Mouse (Mus musculus) heart, adult 2 months (tissue): ENCODE results near the gene Celf5.

ENCODE experiments used
- CTCF ChIP-seq: fragments of 200-600 bp; IDR thresholded peaks from 2 replicates; pipeline ENCODE4 v1.8.1; 2022; ENCODE audit warnings: antibody characterized with exemption, mild to moderate bottlenecking, moderate library complexity
- EP300 ChIP-seq: fragments of 200-500 bp; IDR thresholded peaks from 2 replicates; pipeline ENCODE4 v1.6.1; 2011; ENCODE audit warnings: low read depth, low read length, control low read depth; ENCODE audit not compliant: insufficient read depth
- POLR2A ChIP-seq: fragments of 200-500 bp; IDR thresholded peaks from 2 replicates; pipeline ENCODE4 v1.6.1; 2011; ENCODE audit warnings: mild to moderate bottlenecking, low read depth, low read length, control low read depth; ENCODE audit not compliant: insufficient read depth

- TF ChIP-seq CTCF (no peak), EP300 (no peak), POLR2A (no peak)
Measured at GRCm38 (mm10) chr10:81525017-81525694, 42.6 kb upstream of the Celf5 start.
